Mouse (Mus musculus) hindbrain, embryonic 15.5 days (tissue): ENCODE data around the gene Nyap2. TPM values are rescaled to one million over a fixed set of nuclear protein-coding genes. Genes with fewer than 3 reads are reported as not detected.
"Not testable (repeated sequence)": the region's sequence is repeated elsewhere in the genome, so short reads cannot be mapped to it uniquely, and the experiment has no call there.

Experiments
- ATAC-seq: fragments of 200-750 bp; cut with Nextera tagmentation; 2 replicates; pipeline ENCODE4 v1.8.0; 2017; ENCODE audit warnings: low read depth, moderate number of reproducible peaks, moderate TSS enrichment; ENCODE audit not compliant: low FRiP score
- H3K27ac ChIP-seq: fragments of 300-500 bp; sonication (generic); replicated peaks from 2 replicates; pipeline ENCODE4 v1.5.1; 2015; ENCODE audit warnings: mild to moderate bottlenecking, inconsistent platforms
- H3K27me3 ChIP-seq: fragments of 300-500 bp; sonication (generic); 2 replicates; pipeline ENCODE4 v1.6.1; 2015; ENCODE audit warnings: control low read depth, inconsistent platforms
- H3K36me3 ChIP-seq: fragments of 300-500 bp; sonication (generic); 2 replicates; pipeline ENCODE4 v1.6.1; 2015; ENCODE audit warnings: control low read depth, inconsistent platforms
- H3K4me1 ChIP-seq: fragments of 300-500 bp; sonication (generic); replicated peaks from 2 replicates; pipeline ENCODE4 v1.6.1; 2015; ENCODE audit warnings: control low read depth, inconsistent platforms
- H3K4me2 ChIP-seq: fragments of 300-500 bp; sonication (generic); 2 replicates; pipeline ENCODE4 v1.6.1; 2015; ENCODE audit warnings: moderate library complexity, mild to moderate bottlenecking, inconsistent platforms
- H3K4me3 ChIP-seq: fragments of 300-500 bp; sonication (generic); 2 replicates; pipeline ENCODE4 v1.5.1; 2015; ENCODE audit warnings: mild to moderate bottlenecking, inconsistent platforms
- H3K9ac ChIP-seq: fragments of 300-500 bp; sonication (generic); 2 replicates; pipeline ENCODE4 v1.6.1; 2015; ENCODE audit warnings: inconsistent platforms
- H3K9me3 ChIP-seq: fragments of 300-500 bp; sonication (generic); 2 replicates; pipeline ENCODE4 v1.6.1; 2016; ENCODE audit warnings: control low read depth, inconsistent platforms
- WGBS: fragments of 180-500 bp; shearing (Covaris S2); methylation state at CpG from one replicate; pipeline ENCODE4 v1.1.7; 2015; 5-methylcytosine and 5-hydroxymethylcytosine counted together
- polyA plus RNA-seq: library from polyadenylated mRNA; unstranded; fragments of >200 nt; fragmentation: Nextera tagmentation; extraction: Ambion mirVana; gene quantifications from 2 replicates; pipeline ENCODE4 v1.2.1, GENCODE M21; 2015

The Nyap2 gene
- polyA plus RNA-seq, 1 experiment from 2014 or later, result 16.8 TPM

DNA sequence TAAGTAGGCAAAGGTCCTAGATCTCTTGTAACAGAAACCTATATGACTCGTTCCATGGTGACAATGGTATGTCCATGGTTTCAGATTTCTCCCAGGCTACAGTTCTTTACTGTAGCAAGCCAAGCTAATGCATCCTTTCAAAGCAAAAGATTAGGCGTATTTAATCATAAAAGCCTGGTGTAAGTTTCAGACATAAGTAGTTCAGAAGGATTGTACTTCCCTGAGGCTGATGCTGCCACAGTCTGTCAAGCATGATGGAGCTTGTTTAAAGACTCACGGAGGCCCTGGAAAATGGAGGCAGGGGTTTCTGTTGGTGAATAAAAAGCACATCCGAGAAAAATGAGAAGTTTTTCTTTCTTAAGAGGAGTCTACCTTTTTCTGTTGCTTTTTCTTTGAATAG lies 134.7 kb downstream of the Nyap2 start:
- no peak overlapping the region for H3K27ac ChIP-seq
- no peaks in the 10 kb centered on the region for H3K4me1 ChIP-seq
- H3K9me3 ChIP-seq, result no peaks in the 10 kb centered on the region
- no peak overlapping the region for H3K4me2 ChIP-seq
- no peak overlapping the region for H3K4me3 ChIP-seq
- ATAC-seq, result no peak
- no peak overlapping the region for H3K9ac ChIP-seq
- H3K27me3 ChIP-seq, result no peaks in the 10 kb centered on the region
- no peaks in the 10 kb centered on the region for H3K36me3 ChIP-seq
- WGBS, result 79% methylated on average over 4 of the region's 4 CpGs

GRCm38 (mm10) chr1:81219790-81220189 lies 143.0 kb downstream of the Nyap2 start:
- no peak overlapping the region for H3K9ac ChIP-seq
- no peak overlapping the region for H3K4me2 ChIP-seq
- no peaks in the 10 kb centered on the region for H3K36me3 ChIP-seq
- no peaks in the 10 kb centered on the region for H3K4me1 ChIP-seq
- H3K27me3 ChIP-seq, result no peaks in the 10 kb centered on the region
- H3K27ac ChIP-seq, result no peak overlapping the region
- H3K9me3 ChIP-seq, result no peaks in the 10 kb centered on the region
- ATAC-seq, result no peak
- WGBS, result 34% methylated on average over 1 of the region's 1 CpGs
- no peak overlapping the region for H3K4me3 ChIP-seq

DNA sequence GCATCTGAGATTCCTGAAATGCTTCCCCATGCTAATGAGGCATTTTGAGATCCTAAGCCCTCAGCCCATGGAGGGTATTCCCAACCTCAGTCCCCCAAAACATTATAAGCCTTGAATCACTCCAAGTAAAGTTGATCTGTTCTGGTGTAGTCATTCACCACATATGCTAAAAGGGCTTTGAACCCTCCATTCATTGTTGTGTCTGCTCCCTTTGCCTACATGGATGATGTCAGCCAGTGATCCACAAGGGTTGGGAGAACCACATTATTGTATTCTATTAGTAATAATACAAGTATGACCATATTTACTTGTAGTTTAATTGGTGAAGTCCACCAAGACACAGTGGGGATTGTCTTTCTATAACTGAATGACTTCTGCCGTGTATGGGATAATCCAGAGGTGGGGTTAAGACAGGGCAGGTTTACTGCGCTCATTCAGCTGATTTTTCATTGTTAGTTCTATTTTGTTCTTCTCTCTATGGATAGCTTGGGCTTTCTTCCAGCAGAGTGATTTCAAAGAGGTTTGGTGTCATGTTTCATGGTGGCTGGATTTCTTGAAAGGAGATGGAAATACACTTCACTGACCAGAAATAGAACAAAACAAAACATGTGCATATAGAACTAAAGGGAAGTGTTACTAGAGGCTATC lies 155.1 kb downstream of the Nyap2 start:
- WGBS, result 11% methylated on average over 2 of the region's 2 CpGs
- Histone ChIP-seq H3K36me3 (no peaks in the 10 kb centered on the region), H3K27me3 (no peaks in the 10 kb centered on the region), H3K4me2 (no peak overlapping the region), H3K9ac (no peak overlapping the region), H3K27ac (no peak overlapping the region), H3K4me3 (no peak overlapping the region), H3K9me3 (no peaks in the 10 kb centered on the region), H3K4me1 (no peaks in the 10 kb centered on the region)
- ATAC-seq, result no peak

DNA sequence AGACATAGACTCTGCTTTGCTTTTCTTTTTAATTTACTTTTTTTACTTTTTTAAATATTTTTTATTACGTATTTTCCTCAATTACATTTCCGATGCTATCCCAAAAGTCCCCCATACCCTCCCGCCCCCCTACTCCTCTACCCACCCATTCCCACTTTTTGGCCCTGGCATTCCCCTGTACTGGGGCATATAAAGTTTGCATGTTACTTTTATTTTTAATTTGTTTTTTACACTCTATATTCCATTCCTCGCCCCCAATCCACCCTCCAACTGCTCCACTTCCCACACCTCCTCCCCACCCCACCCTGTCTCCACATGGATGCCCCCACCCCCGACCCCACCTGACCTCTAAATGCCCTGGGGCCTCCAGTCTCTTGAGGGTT lies 155.6 kb downstream of the Nyap2 start:
- WGBS, result 51% methylated on average over 5 of the region's 5 CpGs
- ATAC-seq, result 0 out of 2 replicates have a peak, but pooled peaks have one; percentile 45
- not testable (repeated sequence) for H3K27ac ChIP-seq

DNA sequence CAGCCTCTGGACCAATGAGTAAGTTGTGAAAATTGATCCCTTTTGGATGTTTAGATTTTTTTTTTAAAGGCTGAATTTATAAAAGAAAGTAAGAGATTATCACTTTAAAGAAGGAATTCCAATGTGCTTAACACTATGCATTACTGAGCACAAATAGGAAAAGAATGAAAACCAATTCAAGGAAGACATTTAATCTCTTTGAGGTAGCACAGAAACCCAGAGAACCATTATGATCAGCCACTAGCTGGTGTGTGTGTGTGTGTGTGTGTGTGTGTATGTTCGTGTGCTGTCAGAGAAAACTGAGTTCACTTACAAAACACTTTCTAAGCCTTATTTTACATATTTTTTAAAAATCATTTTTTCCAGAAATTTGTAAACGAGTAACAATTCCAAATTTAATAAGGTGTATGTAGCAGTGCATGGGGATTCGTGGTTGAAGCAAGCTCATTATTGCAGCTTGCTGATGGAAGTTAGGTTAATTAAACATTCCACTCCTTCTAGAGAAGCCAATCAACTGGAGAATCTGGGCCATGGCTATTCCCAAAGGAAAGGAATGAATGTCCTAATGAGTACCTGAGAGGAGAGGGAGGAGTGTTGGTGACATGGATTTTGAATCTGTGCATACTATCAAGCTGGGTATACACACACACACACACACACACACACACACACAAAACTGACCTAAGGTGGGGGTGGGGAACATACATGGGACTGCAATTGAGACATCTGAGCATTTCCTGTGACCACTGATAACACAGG lies 171.9 kb downstream of the Nyap2 start:
- 63% methylated on average over 3 of the region's 3 CpGs for WGBS

More for the DNA sequence above, 155.6 kb downstream of the Nyap2 start:
- not testable (repeated sequence) for H3K9ac ChIP-seq, H3K4me1 ChIP-seq, H3K9me3 ChIP-seq, H3K4me2 ChIP-seq, H3K27me3 ChIP-seq, H3K36me3 ChIP-seq, H3K4me3 ChIP-seq

DNA sequence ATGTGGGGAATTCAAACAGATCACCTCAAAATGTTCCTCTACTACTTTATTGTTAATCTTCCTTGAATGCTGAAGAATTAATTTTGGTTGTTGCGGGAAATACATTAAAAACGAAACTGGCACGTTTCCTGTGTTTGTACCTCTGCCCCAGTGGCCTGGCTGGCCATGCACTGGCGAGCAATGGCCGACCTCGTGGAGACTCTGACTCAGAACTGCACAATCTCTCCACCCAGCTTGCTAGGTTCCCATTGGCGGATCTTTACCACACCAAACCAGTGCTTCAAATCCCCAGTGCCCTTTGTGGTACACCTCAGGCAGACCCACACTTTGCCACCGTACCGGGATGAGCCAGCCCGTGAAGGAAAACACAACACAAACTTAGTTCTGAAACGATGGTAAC lies 173.3 kb downstream of the Nyap2 start:
- no peak overlapping the region for H3K27ac ChIP-seq
- no peaks in the 10 kb centered on the region for H3K36me3 ChIP-seq
- H3K4me1 ChIP-seq, result no peaks in the 10 kb centered on the region
- H3K4me3 ChIP-seq, result no peak overlapping the region
- ATAC-seq, result no peak
- no peak overlapping the region for H3K4me2 ChIP-seq
- 95% methylated on average over 11 of the region's 11 CpGs for WGBS
- no peak overlapping the region for H3K9ac ChIP-seq
- H3K27me3 ChIP-seq, result no peaks in the 10 kb centered on the region
- H3K9me3 ChIP-seq, result no peaks in the 10 kb centered on the region

More for the DNA sequence above, 171.9 kb downstream of the Nyap2 start:
- no peaks in the 10 kb centered on the region for H3K36me3 ChIP-seq
- 0 out of 2 replicates have a peak overlapping the region, but pooled peaks have one; percentile 4 for H3K27ac ChIP-seq
- no peaks in the 10 kb centered on the region for H3K9me3 ChIP-seq
- no peak overlapping the region for H3K4me3 ChIP-seq
- ATAC-seq, result no peak; the same call in 1 of the 2 replicates
- H3K9ac ChIP-seq, result no peak overlapping the region
- H3K4me2 ChIP-seq, result no peak overlapping the region
- H3K27me3 ChIP-seq, result no peaks in the 10 kb centered on the region
- no peaks in the 10 kb centered on the region for H3K4me1 ChIP-seq

- WGBS, result 25% methylated on average over 3 of the region's 3 CpGs
These were observed 189.7 kb downstream of the Nyap2 start for GRCm38 (mm10) chr1:81266441-81266840.

GRCm38 (mm10) chr1:81280978-81281377 lies 204.2 kb downstream of the Nyap2 start:
- no peak overlapping the region for H3K27ac ChIP-seq
- H3K9ac ChIP-seq, result no peak overlapping the region
- no peaks in the 10 kb centered on the region for H3K27me3 ChIP-seq
- 42% methylated on average over 9 of the region's 9 CpGs for WGBS
- no peak overlapping the region for H3K4me2 ChIP-seq
- peak; percentile 68 for ATAC-seq
- no peaks in the 10 kb centered on the region for H3K4me1 ChIP-seq
- no peaks in the 10 kb centered on the region for H3K9me3 ChIP-seq
- no peaks in the 10 kb centered on the region for H3K36me3 ChIP-seq
- H3K4me3 ChIP-seq, result no peak overlapping the region

More at GRCm38 (mm10) chr1:81266441-81266840, 189.7 kb downstream of the Nyap2 start:
- Histone ChIP-seq H3K4me2 (no peak overlapping the region), H3K9me3 (no peaks in the 10 kb centered on the region), H3K27ac (no peak overlapping the region), H3K27me3 (no peaks in the 10 kb centered on the region), H3K9ac (no peak overlapping the region), H3K4me1 (peaks cover 5% of the 10 kb centered on the region; the same call in 1 of the 2 replicates), H3K36me3 (peaks cover 7% of the 10 kb centered on the region), H3K4me3 (no peak overlapping the region)
- no peak for ATAC-seq

- Histone ChIP-seq H3K9me3 (no peaks in the 10 kb centered on the region), H3K4me2 (no peak overlapping the region)
- WGBS, result 72% methylated on average over 3 of the region's 3 CpGs
These were observed 208.9 kb downstream of the Nyap2 start for GRCm38 (mm10) chr1:81285633-81286032.

DNA sequence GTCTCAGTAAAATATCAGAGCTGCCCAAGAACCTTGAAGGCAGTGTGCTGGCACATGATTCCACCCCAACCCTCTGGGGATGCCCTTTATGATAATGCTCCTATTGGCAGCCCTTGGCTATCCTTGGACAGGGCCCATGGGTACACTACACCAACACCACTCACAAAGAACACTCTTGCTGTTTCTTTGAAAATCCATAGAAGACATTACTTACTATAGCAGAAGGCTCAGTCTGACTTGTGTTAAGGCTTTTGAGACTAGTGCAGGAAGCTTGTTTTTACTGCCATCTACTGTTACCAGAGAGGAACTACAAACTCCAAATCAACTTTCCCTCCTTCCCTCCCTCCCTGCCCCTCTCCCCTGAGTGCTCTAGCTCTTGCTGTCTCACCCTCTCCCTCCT lies 210.3 kb downstream of the Nyap2 start:
- H3K4me2 ChIP-seq, result no peak overlapping the region
- ATAC-seq, result peak; percentile 93
- H3K36me3 ChIP-seq, result no peaks in the 10 kb centered on the region
- no peak overlapping the region for H3K4me3 ChIP-seq
- peak overlapping the region; percentile 62; the same call in 1 of the 2 replicates for H3K27ac ChIP-seq
- H3K9ac ChIP-seq, result no peak overlapping the region
- H3K27me3 ChIP-seq, result no peaks in the 10 kb centered on the region
- no peaks in the 10 kb centered on the region for H3K9me3 ChIP-seq
- H3K4me1 ChIP-seq, result peaks cover 3% of the 10 kb centered on the region

More at GRCm38 (mm10) chr1:81285633-81286032, 208.9 kb downstream of the Nyap2 start:
- Histone ChIP-seq H3K27ac (no peak overlapping the region), H3K4me1 (peaks cover 3% of the 10 kb centered on the region), H3K9ac (no peak overlapping the region), H3K27me3 (no peaks in the 10 kb centered on the region), H3K4me3 (no peak overlapping the region), H3K36me3 (no peaks in the 10 kb centered on the region)
- ATAC-seq, result no peak

GRCm38 (mm10) chr1:81300735-81301134 lies 224.0 kb downstream of the Nyap2 start:
- Histone ChIP-seq H3K9ac (no peak overlapping the region), H3K36me3 (no peaks in the 10 kb centered on the region), H3K9me3 (no peaks in the 10 kb centered on the region), H3K4me1 (no peaks in the 10 kb centered on the region), H3K4me2 (no peak overlapping the region), H3K27me3 (no peaks in the 10 kb centered on the region), H3K4me3 (no peak overlapping the region), H3K27ac (no peak overlapping the region)
- WGBS, result 49% methylated on average over 4 of the region's 4 CpGs
- peak; percentile 80 for ATAC-seq

GRCm38 (mm10) chr1:81301661-81302060 lies 224.9 kb downstream of the Nyap2 start:
- Histone ChIP-seq H3K4me2 (no peak overlapping the region), H3K9me3 (no peaks in the 10 kb centered on the region), H3K4me3 (no peak overlapping the region), H3K27ac (no peak overlapping the region), H3K36me3 (no peaks in the 10 kb centered on the region), H3K9ac (no peak overlapping the region), H3K4me1 (no peaks in the 10 kb centered on the region), H3K27me3 (no peaks in the 10 kb centered on the region)
- peak; percentile 59; the same call in 1 of the 2 replicates for ATAC-seq
- WGBS, result 6% methylated on average over 2 of the region's 2 CpGs
